Mouse (Mus musculus): ENCODE results near the gene Pcsk6. TPM values are rescaled to one million over a fixed set of nuclear protein-coding genes. Genes with fewer than 3 reads are reported as not detected.

The Pcsk6 gene
- total RNA-seq, 1 experiment from 2014 or later: not detected

Other genes with a start within 250 kb of the Pcsk6 start
- gene Tarsl2, start 216.8 kb upstream of the Pcsk6 start, total RNA-seq (2017): 23.4 and 30.0 TPM in 2 replicates
- gene Tm2d3, start 170.6 kb upstream of the Pcsk6 start, total RNA-seq (2017): 49.3 and 50.6 TPM in 2 replicates
- gene Gm45213, start 181.9 kb downstream of the Pcsk6 start, total RNA-seq (2017): not detected in 2 replicates
- gene Snrpa1, start 197.3 kb downstream of the Pcsk6 start, total RNA-seq (2017): 107 and 126 TPM in 2 replicates
- gene Selenos, start 217.9 kb downstream of the Pcsk6 start, total RNA-seq (2017): 51.3 and 53.3 TPM in 2 replicates
- 42.1 and 43.3 TPM in 2 replicates for gene Chsy1, start 247.8 kb downstream of the Pcsk6 start, total RNA-seq (2017)

Measured in hematopoietic stem cell, adult 5-6 weeks (primary cell).